Mouse (Mus musculus) telencephalon, adult 2 months (tissue): ENCODE data around the gene Vasp.
A peak's percentile ranks its signal among the peaks of the same experiment; 100 is the strongest.

Experiments used
- DNase-seq: peaks from one replicate; pipeline ENCODE4 v3.0.0-alpha.2; 2011; ENCODE audit warnings: low read depth, low spot score

The Vasp gene

GRCm38 (mm10) chr7:19236411-19236810, 35.2 kb downstream of the Vasp start:
- DNase-seq: no peak

- DNase-seq: no peak
Measured at GRCm38 (mm10) chr7:19235092-19235671, 36.4 kb downstream of the Vasp start.

GRCm38 (mm10) chr7:19234652-19235051, 37.0 kb downstream of the Vasp start:
- DNase-seq: no peak

GRCm38 (mm10) chr7:19231849-19232248, 39.8 kb downstream of the Vasp start:
- no peak for DNase-seq

GRCm38 (mm10) chr7:19230899-19231298, 40.7 kb downstream of the Vasp start:
- DNase-seq: no peak

GRCm38 (mm10) chr7:19230041-19230580, 41.5 kb downstream of the Vasp start:
- DNase-seq: no peak

GRCm38 (mm10) chr7:19229404-19229803, 42.2 kb downstream of the Vasp start:
- DNase-seq: no peak

- no peak for DNase-seq
Measured at GRCm38 (mm10) chr7:19228793-19229148, 42.8 kb downstream of the Vasp start.

- DNase-seq: peak; percentile 100
Measured at GRCm38 (mm10) chr7:19227883-19228792, 43.5 kb downstream of the Vasp start, which contains the start of gene Opa3. Gene Opa3 (plus strand): TSS chr7:19228334.

GRCm38 (mm10) chr7:19226817-19227797, 44.5 kb downstream of the Vasp start:
- peak; percentile 28 for DNase-seq

GRCm38 (mm10) chr7:19224933-19225332, 46.7 kb downstream of the Vasp start:
- no peak for DNase-seq

- no peak for DNase-seq
Measured at GRCm38 (mm10) chr7:19222875-19223274, 48.7 kb downstream of the Vasp start.

- no peak for DNase-seq
Measured at GRCm38 (mm10) chr7:19222189-19222588, 49.4 kb downstream of the Vasp start.

GRCm38 (mm10) chr7:19220061-19220460, 51.6 kb downstream of the Vasp start:
- no peak for DNase-seq

- no peak for DNase-seq
Measured at GRCm38 (mm10) chr7:19217944-19218343, 53.7 kb downstream of the Vasp start.

- no peak for DNase-seq
Measured at GRCm38 (mm10) chr7:19217492-19217891, 54.1 kb downstream of the Vasp start.

GRCm38 (mm10) chr7:19214940-19215339, 56.7 kb downstream of the Vasp start:
- no peak for DNase-seq

GRCm38 (mm10) chr7:19214369-19214768, 57.2 kb downstream of the Vasp start:
- DNase-seq: no peak

- DNase-seq: no peak
Measured at GRCm38 (mm10) chr7:19213385-19213784, 58.2 kb downstream of the Vasp start.

- no peak for DNase-seq
Measured at GRCm38 (mm10) chr7:19211996-19212755, 59.4 kb downstream of the Vasp start, which contains the start of gene Gpr4. Gene Gpr4 (plus strand): TSS chr7:19212538.
